Comparison of ENCODE assay signal across 8 mouse cellular contexts in genomic region chr12:118930386-118931318, GRCm38 (mm10). TPM values are rescaled to one million over a fixed set of nuclear protein-coding genes. Genes with fewer than 3 reads are reported as not detected.
DNase-seq lines count a peak whose midpoint lies in the region; ATAC-seq lines count a peak whose summit lies in the region.

No protein-coding gene starts in this region.

- peak; percentile 46 for DNase-seq in gastrocnemius, adult 18-20 months (ENCODE audit: low spot score)
- no peak for DNase-seq in gastrocnemius, postnatal 25 days
- DNase-seq in gastrocnemius, postnatal 4 days (ENCODE audit: low spot score in 2 of 2) = peak; percentile 23 to 43
- DNase-seq in left cerebral cortex, adult 8-10 months (ENCODE audit: low spot score in 2 of 2) = peak; percentile 18 to 25
- DNase-seq in midbrain, embryonic 10.5 days (ENCODE audit: low spot score) = peak; percentile 64
- peak; percentile 74 for DNase-seq in right cerebral cortex, postnatal 4 days

- no peaks in the 10 kb centered on the region for H3K9me3 ChIP-seq in intestine, embryonic 15.5 days
- H3K9me3 ChIP-seq in midbrain, embryonic 10.5 days (replicated peaks) = no peaks in the 10 kb centered on the region

- 23% methylated on average over 13 of the region's 13 CpGs for WGBS in intestine, embryonic 15.5 days
- WGBS in midbrain, embryonic 10.5 days = 23% methylated on average over 13 of the region's 13 CpGs

- H3K27me3 ChIP-seq in intestine, embryonic 15.5 days (replicated peaks) = no peaks in the 10 kb centered on the region
- no peaks in the 10 kb centered on the region for H3K27me3 ChIP-seq in midbrain, embryonic 10.5 days (ENCODE audit: low read depth, poor library complexity, severe bottlenecking)

- peak; percentile 91 for ATAC-seq in common myeloid progenitor, adult 5-6 weeks (replicated peaks; ENCODE audit: low read depth, poor library complexity, severe bottlenecking)
- peak; percentile 86 for ATAC-seq in intestine, embryonic 15.5 days

- H3K4me1 ChIP-seq in intestine, embryonic 15.5 days (replicated peaks) = no peaks in the 10 kb centered on the region
- peaks cover 18% of the 10 kb centered on the region for H3K4me1 ChIP-seq in midbrain, embryonic 10.5 days

- no peak overlapping the region for H3K27ac ChIP-seq in intestine, embryonic 15.5 days
- H3K27ac ChIP-seq in midbrain, embryonic 10.5 days (replicated peaks) = peak overlapping the region; percentile 79

- H3K4me3 ChIP-seq in intestine, embryonic 15.5 days (replicated peaks) = no peak overlapping the region
- peak overlapping the region; percentile 40 for H3K4me3 ChIP-seq in midbrain, embryonic 10.5 days

- H3K4me2 ChIP-seq in intestine, embryonic 15.5 days (replicated peaks) = peak overlapping the region; percentile 22; the same call in 1 of the 2 replicates

- no peak overlapping the region for H3K9ac ChIP-seq in intestine, embryonic 15.5 days

- no peaks in the 10 kb centered on the region for H3K36me3 ChIP-seq in intestine, embryonic 15.5 days
- no peaks in the 10 kb centered on the region for H3K36me3 ChIP-seq in midbrain, embryonic 10.5 days

RNA-seq across cellular contexts. Expression of gene Abcb5, which starts 35.6 kb away (rescaled TPM):
- not detected for total RNA-seq in gastrocnemius, adult 18-20 months (2021)
- total RNA-seq in gastrocnemius, postnatal 25 days (2021) = not detected
- total RNA-seq in common myeloid progenitor, adult 5-6 weeks (2017) = not detected in 2 replicates
- total RNA-seq in gastrocnemius, postnatal 4 days (2021) = not detected
- not detected in 2 replicates for polyA plus RNA-seq in intestine, embryonic 15.5 days (2015; fragmentation: Nextera tagmentation; extraction: Ambion mirVana)
- total RNA-seq in left cerebral cortex, adult 8-10 months (2022) = not detected
- not detected in 2 replicates for polyA plus RNA-seq in midbrain, embryonic 10.5 days (2016; fragmentation: Nextera tagmentation; extraction: Ambion mirVana)
